Mouse (Mus musculus) kidney, adult 2 months (tissue): Measurements from ENCODE around the gene Parp9.

Experiments used
- CTCF ChIP-seq: fragments of 200-500 bp; conservative IDR thresholded peaks from 2 replicates; pipeline ENCODE4 v1.5.1; 2011; ENCODE audit warnings: low read depth, mild to moderate bottlenecking, control low read depth, low read length, moderate library complexity, mixed read lengths; ENCODE audit not compliant: insufficient read depth, insufficient read length
- POLR2A ChIP-seq: fragments of 200-500 bp; IDR thresholded peaks from one replicate; pipeline ENCODE4 v1.6.1; 2011; ENCODE audit warnings: low read depth, low read length, control low read depth

GRCm38 (mm10) chr16:35939690-35940089, 1.4 kb downstream of the Parp9 start:
- no peak for TF ChIP-seq POLR2A
- peak; percentile 76 for TF ChIP-seq CTCF
